Mouse (Mus musculus) G1E (cell line): ENCODE results near the gene Whrn.

Source experiments
- CTCF ChIP-seq: IDR thresholded peaks from 2 replicates; pipeline ENCODE4 v1.5.1; 2012; ENCODE audit warnings: low read depth, low read length, inconsistent platforms, mixed read lengths
- GATA1 ChIP-seq: IDR thresholded peaks from 2 replicates; pipeline ENCODE4 v1.6.1; 2012; ENCODE audit warnings: borderline replicate concordance, low read length, inconsistent platforms, mixed read lengths
- GATA2 ChIP-seq: IDR thresholded peaks from 2 replicates; pipeline ENCODE4 v1.6.1; 2012; ENCODE audit warnings: low read depth, low read length, inconsistent platforms, borderline replicate concordance
- TAL1 ChIP-seq: conservative IDR thresholded peaks from 2 replicates; pipeline ENCODE4 v1.6.1; 2012; ENCODE audit warnings: low read depth, low read length, inconsistent platforms, mixed read lengths

DNA sequence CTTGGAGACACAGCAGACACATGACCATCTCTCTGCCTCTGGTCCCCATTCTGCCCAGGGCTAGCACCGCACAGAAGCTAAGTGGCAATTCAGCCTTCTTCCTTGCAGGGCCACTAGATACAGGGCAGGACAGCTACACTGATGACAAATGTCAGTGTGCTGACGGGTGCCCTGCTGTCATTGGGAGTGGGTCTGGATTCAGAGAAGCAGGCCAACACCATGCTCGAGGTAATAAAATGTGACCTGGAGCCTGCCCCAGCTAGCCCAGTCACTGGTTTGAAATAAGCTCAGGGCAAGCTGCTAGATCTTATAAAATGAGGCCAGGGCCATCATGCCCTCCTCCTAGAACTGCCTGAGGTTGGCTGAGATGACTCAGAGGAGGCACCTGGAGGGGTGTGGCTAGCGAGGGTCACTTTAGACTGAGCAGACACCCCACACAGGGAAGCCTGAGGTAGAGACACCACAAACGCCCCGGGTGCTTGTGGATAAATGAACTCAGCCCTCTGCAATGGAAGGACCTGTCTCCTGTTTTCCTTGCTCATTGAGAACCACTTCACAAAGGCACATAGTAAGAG lies 41.8 kb downstream of the Whrn start:
- TF ChIP-seq TAL1 (no peak), CTCF (no peak), GATA1 (no peak), GATA2 (no peak)
